Mouse (Mus musculus) kidney, postnatal 0 days (tissue): ENCODE results near the gene Ears2. TPM values are rescaled to one million over a fixed set of nuclear protein-coding genes. Genes with fewer than 3 reads are reported as not detected.

Experiments used
- ATAC-seq: fragments of 200-750 bp; cut with Nextera tagmentation; replicated peaks from 2 replicates; pipeline ENCODE4 v1.8.0; 2017; ENCODE audit warnings: low read depth, moderate number of reproducible peaks, moderate TSS enrichment, moderate library complexity; ENCODE audit not compliant: low FRiP score
- DNase-seq: peaks from one replicate; pipeline ENCODE4 v3.0.0-alpha.2; 2016; ENCODE audit warnings: low spot score
- H3K27ac ChIP-seq: fragments of 300-500 bp; sonication (generic); 2 replicates; pipeline ENCODE4 v1.5.1; 2014; ENCODE audit warnings: mild to moderate bottlenecking
- H3K27me3 ChIP-seq: fragments of 300-500 bp; sonication (generic); 2 replicates; pipeline ENCODE4 v1.6.1; 2014; ENCODE audit warnings: low read length, mixed read lengths; ENCODE audit not compliant: insufficient read depth
- H3K36me3 ChIP-seq: fragments of 300-500 bp; sonication (generic); 2 replicates; pipeline ENCODE4 v1.6.1; 2014; ENCODE audit warnings: low read length, mixed read lengths; ENCODE audit not compliant: insufficient read depth
- H3K4me1 ChIP-seq: fragments of 300-500 bp; sonication (generic); replicated peaks from 2 replicates; pipeline ENCODE4 v1.6.1; 2014; ENCODE audit warnings: antibody characterized with exemption, low read length, mixed read lengths; ENCODE audit not compliant: insufficient read depth
- H3K4me2 ChIP-seq: fragments of 300-500 bp; sonication (generic); 2 replicates; pipeline ENCODE4 v1.6.1; 2014; ENCODE audit warnings: mild to moderate bottlenecking, low read length, moderate library complexity, mixed read lengths
- H3K4me3 ChIP-seq: fragments of 300-500 bp; sonication (generic); replicated peaks from 2 replicates; pipeline ENCODE4 v1.5.1; 2014; ENCODE audit warnings: low read depth, low read length
- H3K9ac ChIP-seq: fragments of 300-500 bp; sonication (generic); 2 replicates; pipeline ENCODE4 v1.6.1; 2014; ENCODE audit warnings: low read depth, low read length
- H3K9me3 ChIP-seq: fragments of 300-500 bp; sonication (generic); replicated peaks from 2 replicates; pipeline ENCODE4 v1.6.1; 2016; ENCODE audit warnings: low read length, inconsistent platforms, mixed read lengths
- CTCF ChIP-seq: IDR thresholded peaks from 2 replicates; pipeline ENCODE4 v1.5.1; 2016; ENCODE audit warnings: antibody characterized with exemption, low read depth, mild to moderate bottlenecking, moderate library complexity
- WGBS: fragments of 180-500 bp; shearing (Covaris S2); extraction: QIAGEN DNeasy Blood & Tissue Kit; methylation state at CpG from one replicate; pipeline ENCODE4 v1.1.7; 2014; 5-methylcytosine and 5-hydroxymethylcytosine counted together
- polyA plus RNA-seq: library from polyadenylated mRNA; unstranded; fragments of >200 nt; fragmentation: Nextera tagmentation; extraction: Ambion mirVana; gene quantifications from 2 replicates; pipeline ENCODE4 v1.2.1, GENCODE M21; 2015

Ears2 gene
- polyA plus RNA-seq, 1 experiment from 2014 or later: 14.8 TPM

DNA sequence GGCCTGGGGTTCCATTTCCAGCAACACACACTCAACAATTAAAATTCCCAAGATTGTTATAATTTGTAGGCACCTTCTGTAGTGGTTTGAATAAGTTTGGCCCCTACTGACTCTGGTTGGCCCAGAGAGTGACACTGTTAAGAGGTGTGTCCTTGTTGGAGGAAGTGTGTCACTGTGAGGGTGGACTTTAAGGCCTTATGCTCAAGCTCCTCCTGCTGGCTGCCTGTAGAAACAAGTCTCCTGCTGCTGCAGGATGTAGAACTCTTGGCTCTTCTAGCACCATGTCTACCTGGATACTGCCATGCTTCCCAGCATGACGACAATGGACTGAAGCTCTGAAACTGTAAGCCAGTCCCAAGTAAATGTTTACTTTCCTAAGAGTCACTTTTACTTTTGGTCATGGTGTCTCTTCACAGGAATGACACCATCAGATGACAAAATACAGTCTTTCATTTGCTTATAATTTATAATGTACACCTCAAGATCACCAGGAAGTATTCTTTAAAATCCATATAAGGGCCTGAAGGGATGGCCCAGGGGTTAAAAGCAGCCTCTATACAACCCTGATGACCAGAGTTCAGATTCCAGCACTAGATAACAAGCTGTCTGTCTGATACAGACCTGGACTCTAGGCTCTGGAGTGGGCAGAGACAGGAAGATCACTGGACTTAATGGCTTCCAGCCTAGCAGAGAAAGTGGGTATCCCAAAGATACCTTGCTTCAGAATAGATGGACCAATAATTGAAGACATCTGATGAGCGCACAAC is 27.7 kb upstream of the Ears2 start:
- TF ChIP-seq CTCF: peak; percentile 34; the same call in 1 of the 2 replicates
- no peak overlapping the region for H3K4me3 ChIP-seq
- no peak overlapping the region for H3K27ac ChIP-seq
- peak; percentile 10 for DNase-seq
- H3K27me3 ChIP-seq: no peaks in the 10 kb centered on the region
- no peak overlapping the region for H3K9ac ChIP-seq
- ATAC-seq: no peak
- peaks cover 53% of the 10 kb centered on the region for H3K36me3 ChIP-seq
- WGBS: 91% methylated on average over 2 of the region's 2 CpGs
- no peaks in the 10 kb centered on the region for H3K9me3 ChIP-seq
- no peaks in the 10 kb centered on the region for H3K4me1 ChIP-seq
- no peak overlapping the region for H3K4me2 ChIP-seq

DNA sequence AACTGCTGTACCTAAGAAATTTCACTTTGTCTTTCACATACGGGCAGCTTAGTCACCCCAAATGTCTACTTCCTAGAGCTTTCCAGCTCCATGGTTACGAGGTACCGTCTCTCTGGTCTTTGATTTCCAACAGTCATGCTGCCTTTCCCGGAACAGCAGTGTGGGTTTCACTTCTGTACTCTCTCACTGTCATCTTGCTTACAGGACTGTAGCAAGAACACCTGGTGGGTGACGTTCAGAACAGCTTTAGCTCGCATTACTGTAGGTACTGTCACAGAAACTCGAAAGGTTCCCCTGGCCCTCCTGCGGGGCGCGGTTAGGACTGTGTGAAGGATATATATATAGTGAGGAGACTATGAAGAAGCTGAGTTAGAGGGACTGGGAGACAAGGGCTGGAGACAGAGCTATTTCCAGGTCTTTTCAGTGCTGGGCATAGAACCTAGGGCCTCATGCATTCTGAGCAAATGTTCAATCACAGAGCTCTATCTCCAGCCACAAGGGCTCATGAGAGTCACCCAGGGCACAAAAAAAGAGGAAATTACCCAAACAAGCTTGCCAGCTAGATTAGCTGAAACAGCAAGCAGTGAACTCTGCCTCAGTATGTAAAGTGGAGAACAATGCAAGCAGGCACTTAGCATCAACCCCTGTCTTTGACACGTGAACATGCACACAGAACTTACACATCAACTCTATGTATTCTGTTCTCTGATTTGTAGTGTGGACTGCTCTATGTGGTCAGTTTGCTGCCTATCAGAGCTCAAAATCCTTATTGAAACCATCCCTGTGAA is 20.3 kb upstream of the Ears2 start:
- H3K4me1 ChIP-seq: no peaks in the 10 kb centered on the region
- H3K9ac ChIP-seq: no peak overlapping the region
- no peaks in the 10 kb centered on the region for H3K27me3 ChIP-seq
- no peak overlapping the region for H3K4me3 ChIP-seq
- ATAC-seq (no peak), DNase-seq (no peak)
- peaks cover 60% of the 10 kb centered on the region for H3K36me3 ChIP-seq
- H3K4me2 ChIP-seq: no peak overlapping the region
- no peak for TF ChIP-seq CTCF
- H3K27ac ChIP-seq: no peak overlapping the region
- no peaks in the 10 kb centered on the region for H3K9me3 ChIP-seq
- 89% methylated on average over 11 of the region's 11 CpGs for WGBS

GRCm38 (mm10) chr7:122081071-122081470 is 14.0 kb upstream of the Ears2 start:
- Histone ChIP-seq H3K27me3 (no peaks in the 10 kb centered on the region), H3K9ac (no peak overlapping the region), H3K9me3 (no peaks in the 10 kb centered on the region), H3K4me2 (no peak overlapping the region), H3K36me3 (peaks cover 64% of the 10 kb centered on the region), H3K27ac (no peak overlapping the region), H3K4me3 (no peak overlapping the region), H3K4me1 (no peaks in the 10 kb centered on the region)
- no peak for TF ChIP-seq CTCF
- DNase-seq: no peak
- ATAC-seq: no peak
- WGBS: 89% methylated on average over 1 of the region's 1 CpGs

- H3K9me3 ChIP-seq: no peaks in the 10 kb centered on the region
- H3K4me3 ChIP-seq: no peak overlapping the region
- H3K27me3 ChIP-seq: no peaks in the 10 kb centered on the region
- ATAC-seq: no peak
- H3K4me2 ChIP-seq: no peak overlapping the region
- no peak for TF ChIP-seq CTCF
- WGBS: 89% methylated on average over 8 of the region's 8 CpGs
- peaks cover 63% of the 10 kb centered on the region for H3K36me3 ChIP-seq
- no peak overlapping the region for H3K27ac ChIP-seq
- H3K9ac ChIP-seq: no peak overlapping the region
- DNase-seq: no peak
- no peaks in the 10 kb centered on the region for H3K4me1 ChIP-seq
Measured at GRCm38 (mm10) chr7:122079798-122080554, 12.9 kb upstream of the Ears2 start.

DNA sequence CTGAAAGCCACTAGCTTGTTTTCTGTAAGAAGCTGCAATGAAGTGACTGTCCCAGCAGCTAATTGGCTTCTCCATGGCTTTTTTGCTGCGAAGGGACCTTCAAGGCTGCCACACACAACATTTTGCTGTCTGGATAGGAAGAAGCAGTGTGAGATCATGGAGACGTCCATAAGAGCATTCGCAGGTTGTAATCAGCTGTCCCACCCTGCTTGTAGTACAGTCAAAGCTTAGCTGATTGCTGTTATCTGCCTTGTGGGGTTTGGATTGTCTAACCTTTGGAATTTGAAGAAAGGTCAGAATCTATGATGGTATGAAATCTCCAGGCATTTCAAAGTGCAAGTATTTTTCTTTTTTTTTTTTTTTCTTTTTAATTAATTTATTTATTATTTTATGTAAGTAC is 7.3 kb upstream of the Ears2 start:
- no peak for ATAC-seq
- Histone ChIP-seq H3K9me3 (no peaks in the 10 kb centered on the region), H3K4me1 (no peaks in the 10 kb centered on the region), H3K36me3 (peaks cover 66% of the 10 kb centered on the region), H3K4me3 (no peak overlapping the region), H3K9ac (no peak overlapping the region), H3K4me2 (no peak overlapping the region), H3K27ac (no peak overlapping the region), H3K27me3 (no peaks in the 10 kb centered on the region)
- no peak for TF ChIP-seq CTCF
- 85% methylated on average over 3 of the region's 3 CpGs for WGBS
- DNase-seq: no peak
